Mouse (Mus musculus): ENCODE data around the gene Wfdc8. TPM values are rescaled to one million over a fixed set of nuclear protein-coding genes. Genes with fewer than 3 reads are reported as not detected.
A peak's percentile ranks its signal among the peaks of the same experiment; 100 is the strongest.
"Not testable (repeated sequence)": the region's sequence is repeated elsewhere in the genome, so short reads cannot be mapped to it uniquely, and the experiment has no call there.

The Wfdc8 gene
- not detected in 2 replicates for total RNA-seq (2014; fragmentation: Nextera tagmentation)
- total RNA-seq (2017) = not detected in 2 replicates

DNA sequence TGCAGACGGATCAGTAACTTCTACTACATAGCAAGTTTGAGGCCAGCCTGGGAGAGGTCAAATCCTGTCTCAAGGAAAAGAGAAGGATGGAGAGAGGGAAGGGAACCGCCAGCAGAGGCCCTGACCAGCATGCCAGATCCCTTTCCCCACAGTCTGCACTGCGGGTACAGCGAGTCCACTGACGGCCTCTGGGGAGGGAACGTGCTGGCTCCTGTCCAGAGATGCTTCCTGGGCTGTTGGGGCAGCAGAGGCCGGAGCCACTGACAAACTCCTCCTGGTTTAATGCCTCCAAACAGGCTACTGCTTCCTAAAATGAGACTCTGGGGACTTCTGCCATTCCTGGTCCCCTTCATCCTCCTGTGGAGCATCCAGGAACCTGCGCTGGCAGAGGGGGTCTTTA, at the start of gene Wfdc8, which contains the start of gene Wfdc6b:
Gene Wfdc8 (minus strand): TSS at position 156 of the 400 bp plus-strand sequence.
Gene Wfdc6b (plus strand): TSS at position 52 of the 400 bp plus-strand sequence.
- not testable (repeated sequence) for ATAC-seq (replicated peaks; ENCODE audit: low FRiP score, low TSS enrichment, poor library complexity, severe bottlenecking)

DNA sequence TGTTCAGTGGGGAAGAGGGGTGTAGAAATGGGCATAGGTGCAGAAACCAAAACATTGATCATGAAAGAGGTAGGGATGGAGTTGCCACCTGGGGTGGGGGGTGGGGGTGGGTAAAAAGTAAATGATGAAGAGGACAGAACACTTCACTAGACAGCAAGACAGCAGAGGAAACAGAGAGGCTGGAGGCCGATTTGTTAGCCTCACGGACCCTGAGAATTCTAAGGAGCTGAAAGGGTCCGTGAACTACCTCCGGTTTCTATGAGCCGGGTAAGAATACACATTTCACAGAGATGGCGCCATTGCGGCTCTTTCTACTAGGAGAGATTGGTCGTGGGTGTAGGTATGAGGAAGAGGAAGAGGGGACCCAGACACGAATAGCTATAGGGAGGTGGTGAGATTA, 43.1 kb upstream of the Wfdc8 start, which contains the start of gene Wfdc9:
Gene Wfdc9 (minus strand): TSS at position 101 of the 400 bp plus-strand sequence.
- ATAC-seq (replicated peaks; ENCODE audit: low FRiP score, low TSS enrichment, poor library complexity, severe bottlenecking) = no peak

DNA sequence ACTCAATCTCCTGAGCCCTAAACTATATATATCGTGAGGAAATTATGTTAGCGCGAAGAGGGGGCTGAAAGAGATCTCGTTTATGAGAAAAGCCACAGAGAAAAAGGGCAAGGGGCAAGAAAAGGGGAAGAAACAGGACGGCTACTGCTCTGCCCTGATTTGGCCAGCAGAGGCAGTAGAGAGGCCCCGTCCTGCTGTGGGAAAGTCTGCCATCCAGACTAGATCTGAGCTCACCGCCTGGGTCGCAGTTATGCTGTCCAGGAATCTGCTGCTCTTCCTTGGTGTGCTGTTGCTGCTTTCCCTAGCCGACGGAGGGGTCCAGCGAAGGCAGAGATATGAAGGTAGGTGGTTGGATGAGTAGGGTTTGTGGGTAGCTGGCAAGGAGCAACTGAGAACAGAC, 42.4 kb upstream of the Wfdc8 start, which contains the start of gene Wfdc10:
Gene Wfdc10 (plus strand): TSS at position 189 of the 400 bp plus-strand sequence.
- ATAC-seq (replicated peaks; ENCODE audit: low FRiP score, low TSS enrichment, poor library complexity, severe bottlenecking) = peak; percentile 98

DNA sequence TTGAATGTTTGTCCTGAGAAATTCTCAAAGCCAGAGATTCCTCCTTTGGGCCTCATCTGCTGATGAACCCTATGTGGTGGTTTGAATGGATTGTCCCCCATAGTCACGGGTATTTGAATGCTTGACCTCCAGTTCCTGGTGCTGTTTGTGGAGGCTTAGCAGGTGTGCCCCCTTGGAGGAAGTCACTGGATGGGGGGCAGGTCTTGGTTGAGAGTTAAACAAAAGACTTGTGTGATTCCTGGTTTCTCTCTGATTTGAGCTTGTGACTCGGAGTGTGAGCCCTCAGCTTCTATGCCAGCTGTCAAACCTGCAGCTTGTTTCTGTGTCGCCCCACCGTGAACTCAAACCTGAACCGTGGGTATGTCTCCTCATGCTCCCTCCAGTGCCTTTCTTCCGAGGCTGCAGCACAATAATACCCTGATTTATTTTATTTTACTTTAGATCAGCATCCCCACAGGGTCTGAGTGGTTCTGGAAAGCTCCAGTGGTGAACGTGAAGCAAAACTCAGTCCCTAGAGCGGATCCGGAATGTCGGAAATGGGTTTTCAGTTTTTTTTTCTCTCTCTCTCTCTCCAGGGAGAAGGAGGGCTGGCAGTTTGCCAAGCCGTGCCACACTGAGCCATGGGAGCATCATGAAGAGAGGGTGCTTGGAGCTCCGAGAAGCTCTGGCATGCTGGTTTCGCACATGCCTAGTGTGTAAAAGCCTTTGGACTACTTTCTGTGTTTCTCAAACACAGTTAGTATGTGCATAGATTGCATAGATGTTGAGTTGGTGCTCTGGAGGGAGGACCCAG, 28.7 kb upstream of the Wfdc8 start:
- no peak for ATAC-seq (replicated peaks; ENCODE audit: low FRiP score, low TSS enrichment, poor library complexity, severe bottlenecking)

DNA sequence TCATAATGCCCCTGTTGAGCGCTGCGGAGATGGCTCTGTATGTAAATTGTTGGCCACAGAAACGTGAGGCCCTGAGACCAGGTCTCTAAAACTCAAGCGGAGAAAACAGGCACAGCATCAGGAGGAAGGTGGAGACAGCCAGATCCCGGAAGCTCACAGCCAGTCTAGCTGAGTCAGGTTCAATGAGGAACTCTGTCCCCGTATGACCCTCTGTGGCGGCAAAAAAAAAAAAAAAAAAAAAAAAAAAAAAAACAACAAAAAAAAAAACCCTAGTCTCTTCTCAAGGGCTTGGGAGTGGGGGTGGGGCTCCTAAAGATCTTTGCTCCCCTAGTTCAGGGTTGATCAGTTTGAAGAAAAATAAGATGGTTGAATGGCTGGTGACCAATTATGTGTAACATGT, 27.7 kb upstream of the Wfdc8 start:
- ATAC-seq (replicated peaks; ENCODE audit: low FRiP score, low TSS enrichment, poor library complexity, severe bottlenecking) = 0 out of 2 replicates have a peak, but pooled peaks have one; percentile 44

DNA sequence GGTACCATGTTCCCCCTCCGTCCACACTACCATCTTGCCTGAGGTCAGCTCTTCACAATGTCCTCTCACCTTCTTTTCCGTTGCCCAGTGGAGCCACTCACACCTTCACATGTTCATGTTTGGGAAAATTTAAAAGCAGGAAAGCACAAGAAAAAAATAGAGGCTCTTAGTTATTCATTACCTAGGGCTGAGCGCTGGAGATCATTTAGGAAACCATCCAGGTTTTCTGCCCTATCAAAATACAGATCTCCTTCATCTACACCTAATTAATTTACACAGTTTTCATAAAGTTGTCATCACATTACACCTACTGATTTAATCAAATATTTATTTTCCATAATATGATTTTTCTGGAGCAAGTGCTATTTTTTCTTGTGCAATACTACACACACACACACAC, 25.3 kb upstream of the Wfdc8 start, which contains the start of gene Wfdc16:
Gene Wfdc16 (minus strand): TSS at position 101 of the 400 bp plus-strand sequence.
- ATAC-seq (replicated peaks; ENCODE audit: low FRiP score, low TSS enrichment, poor library complexity, severe bottlenecking) = no peak

DNA sequence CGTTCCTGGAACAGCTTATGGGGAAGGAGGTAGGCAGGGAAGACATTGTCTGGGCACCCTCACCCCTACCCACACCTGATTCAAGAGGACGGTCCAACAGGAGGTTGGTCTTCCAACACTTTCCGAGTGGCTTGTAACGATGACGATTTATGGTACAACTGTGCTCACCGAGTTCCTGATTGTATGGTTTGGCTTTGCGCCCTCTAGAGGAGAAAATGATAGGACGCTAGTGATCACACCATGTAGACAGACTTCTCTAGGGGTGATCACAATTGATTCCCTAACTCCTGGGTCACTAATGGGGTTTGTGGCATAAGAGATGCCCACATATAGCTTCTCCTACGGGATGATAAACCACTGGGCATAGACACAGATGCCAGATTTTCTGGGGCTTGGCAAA, 21.8 kb upstream of the Wfdc8 start:
- 0 out of 2 replicates have a peak, but pooled peaks have one; percentile 50 for ATAC-seq (replicated peaks; ENCODE audit: low FRiP score, low TSS enrichment, poor library complexity, severe bottlenecking)

DNA sequence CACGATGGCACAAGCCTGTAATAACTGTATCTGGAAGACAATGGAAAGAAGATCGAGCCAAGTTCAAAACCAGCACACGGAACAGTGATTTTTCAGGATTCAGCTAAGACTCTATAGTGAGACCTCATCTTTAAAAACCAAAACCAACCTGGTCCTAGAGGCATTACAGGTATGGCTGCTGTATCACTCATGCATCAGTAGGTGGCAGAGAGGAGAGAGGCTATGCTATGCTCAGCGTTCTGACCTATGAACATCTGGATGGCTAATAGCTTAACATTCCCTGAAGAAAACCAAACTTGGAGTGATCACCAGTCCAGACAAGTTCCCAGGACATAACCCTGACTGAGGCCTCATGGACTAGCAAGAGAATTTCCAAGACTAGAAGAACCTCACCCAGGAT, 8.3 kb upstream of the Wfdc8 start:
- ATAC-seq (replicated peaks; ENCODE audit: low FRiP score, low TSS enrichment, poor library complexity, severe bottlenecking) = no peak

DNA sequence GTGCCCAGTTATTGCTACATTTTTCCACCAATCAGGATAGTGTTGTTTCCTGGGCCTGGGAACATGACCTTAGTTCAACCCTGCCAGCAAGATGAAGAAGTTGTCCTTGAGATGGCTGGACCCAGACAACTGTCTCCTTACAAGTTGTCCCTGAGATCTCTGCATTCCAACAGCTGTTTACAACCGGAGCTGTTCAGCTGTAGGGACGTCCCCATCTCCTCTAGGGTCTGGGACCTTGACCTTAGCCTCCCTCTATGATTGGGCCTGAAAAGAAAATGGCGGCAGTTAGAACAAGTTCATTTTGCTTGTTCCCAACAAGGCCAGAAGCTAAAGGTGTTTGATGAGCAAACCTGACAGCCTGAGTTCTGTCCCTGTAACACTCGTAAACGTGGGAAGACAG, 5.6 kb upstream of the Wfdc8 start:
- ATAC-seq (replicated peaks; ENCODE audit: low FRiP score, low TSS enrichment, poor library complexity, severe bottlenecking) = no peak

DNA sequence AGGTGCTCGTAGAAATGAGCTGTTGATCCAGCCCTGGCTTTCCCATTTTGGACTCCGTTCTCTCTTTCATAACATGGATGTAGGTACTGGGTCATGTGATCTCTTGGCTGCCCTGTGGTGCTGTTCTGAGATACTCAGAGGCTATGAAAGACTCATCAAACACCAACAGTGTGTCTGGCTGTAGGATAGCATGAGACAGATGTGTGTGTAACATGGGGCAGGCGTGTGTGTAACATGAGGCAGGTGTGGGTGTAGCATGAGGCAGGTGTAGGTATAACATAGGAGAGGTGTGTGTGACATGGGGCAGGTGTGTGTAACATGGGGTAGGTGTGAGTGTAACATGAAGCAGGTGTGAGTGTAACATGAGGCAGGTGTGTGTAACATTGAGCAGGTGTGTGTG, 2.0 kb upstream of the Wfdc8 start:
- ATAC-seq (replicated peaks; ENCODE audit: low FRiP score, low TSS enrichment, poor library complexity, severe bottlenecking) = no peak

DNA sequence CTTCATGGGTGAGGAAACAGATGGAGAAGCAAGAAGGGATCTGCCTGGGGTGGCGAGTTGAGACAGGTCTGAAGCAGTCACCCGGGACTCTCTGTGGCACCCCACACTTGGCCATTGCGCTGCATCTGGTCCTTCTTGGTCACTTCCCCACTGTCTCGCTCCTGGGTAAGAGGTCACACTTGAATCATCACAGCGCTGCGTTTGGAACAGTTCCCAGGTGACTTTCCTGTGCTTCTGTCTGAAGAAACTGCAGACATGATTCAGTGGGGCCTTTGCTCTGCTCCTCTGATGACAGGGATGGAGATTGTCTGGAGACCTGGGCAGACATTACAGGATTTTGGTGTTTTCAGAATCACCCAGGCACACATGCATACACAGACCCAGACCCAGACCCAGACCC, 4.6 kb downstream of the Wfdc8 start:
- no peak for ATAC-seq (replicated peaks; ENCODE audit: low FRiP score, low TSS enrichment, poor library complexity, severe bottlenecking)

DNA sequence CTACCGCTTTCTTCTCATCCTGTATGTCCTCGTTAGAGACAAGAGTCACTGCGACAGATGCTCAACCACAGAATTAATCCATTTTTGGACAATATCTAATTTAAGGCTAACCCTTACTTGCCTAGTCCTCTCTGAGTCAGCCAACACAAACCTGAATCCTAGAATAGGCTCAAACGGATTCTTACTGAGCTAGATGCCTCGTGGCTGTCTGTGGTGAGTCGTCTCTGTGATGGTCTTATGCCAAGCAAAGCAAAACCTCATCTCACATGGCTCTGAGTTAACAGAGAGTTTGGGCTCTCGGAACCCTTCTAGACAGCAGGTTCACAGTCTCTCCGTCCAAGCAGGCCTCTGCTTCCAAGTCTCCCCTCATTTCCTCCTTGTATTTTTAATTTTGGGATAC, 9.0 kb downstream of the Wfdc8 start:
- ATAC-seq (replicated peaks; ENCODE audit: low FRiP score, low TSS enrichment, poor library complexity, severe bottlenecking) = no peak

DNA sequence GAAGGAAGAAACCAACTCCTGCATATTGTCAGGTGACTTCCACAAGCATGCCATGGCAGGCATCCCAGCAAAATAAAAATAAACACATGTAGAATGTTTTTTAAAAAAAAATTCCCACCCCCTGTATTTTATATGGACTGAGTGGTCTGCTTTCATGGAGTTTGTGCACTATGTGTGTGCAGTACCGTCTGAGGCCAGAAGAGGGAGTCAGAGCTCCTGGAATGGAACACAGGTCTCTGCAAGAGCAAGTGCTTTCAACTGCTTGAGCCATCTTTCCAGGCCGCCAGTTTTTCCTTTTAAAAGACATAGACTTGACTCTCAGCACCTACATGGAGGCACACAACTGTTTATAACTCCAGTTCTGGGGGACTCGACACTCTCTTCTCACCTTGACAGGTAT, 9.9 kb downstream of the Wfdc8 start:
- ATAC-seq (replicated peaks; ENCODE audit: low FRiP score, low TSS enrichment, poor library complexity, severe bottlenecking) = no peak

DNA sequence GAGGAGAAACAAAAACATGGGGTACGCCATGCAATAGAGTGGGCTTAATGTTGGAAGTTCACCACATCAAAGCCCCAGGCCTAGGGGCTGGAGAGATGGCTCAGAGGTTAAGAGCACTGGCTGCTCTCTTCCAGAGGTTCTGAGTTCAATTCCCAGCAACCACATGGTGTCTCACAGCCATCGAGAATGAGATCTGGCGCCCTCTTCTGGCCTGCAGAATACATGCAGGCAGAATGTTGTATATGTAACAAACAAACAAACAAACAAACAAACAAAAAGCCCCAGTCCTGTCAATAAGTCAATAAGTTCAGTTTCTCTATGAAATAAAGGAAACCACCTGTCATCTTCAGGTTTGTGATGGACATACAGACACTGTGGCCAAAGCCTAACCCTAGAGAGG, 13.2 kb downstream of the Wfdc8 start:
- ATAC-seq (replicated peaks; ENCODE audit: low FRiP score, low TSS enrichment, poor library complexity, severe bottlenecking) = no peak

DNA sequence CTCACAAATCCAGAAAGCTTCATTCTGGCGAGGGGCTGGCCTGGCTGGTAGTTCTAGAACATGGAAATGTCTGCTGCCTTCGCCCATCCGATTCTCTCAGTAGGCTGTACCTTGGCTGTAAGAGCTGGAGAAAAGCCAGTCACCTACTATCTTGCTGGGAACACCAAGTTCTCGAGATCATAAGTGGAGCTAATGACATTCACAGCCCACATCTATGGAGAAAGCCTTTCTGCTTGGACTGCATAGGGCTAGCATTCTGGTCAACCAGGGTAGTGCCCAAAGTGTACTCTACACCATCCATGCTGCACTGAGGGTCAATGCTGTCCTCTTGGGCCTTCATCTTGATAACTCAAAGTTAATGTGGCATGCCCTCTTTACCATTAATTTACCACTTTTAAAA, 19.9 kb downstream of the Wfdc8 start, which contains the start of gene Eppin:
Gene Eppin (minus strand): TSS at position 101 of the 400 bp plus-strand sequence.
- no peak for ATAC-seq (replicated peaks; ENCODE audit: low FRiP score, low TSS enrichment, poor library complexity, severe bottlenecking)

DNA sequence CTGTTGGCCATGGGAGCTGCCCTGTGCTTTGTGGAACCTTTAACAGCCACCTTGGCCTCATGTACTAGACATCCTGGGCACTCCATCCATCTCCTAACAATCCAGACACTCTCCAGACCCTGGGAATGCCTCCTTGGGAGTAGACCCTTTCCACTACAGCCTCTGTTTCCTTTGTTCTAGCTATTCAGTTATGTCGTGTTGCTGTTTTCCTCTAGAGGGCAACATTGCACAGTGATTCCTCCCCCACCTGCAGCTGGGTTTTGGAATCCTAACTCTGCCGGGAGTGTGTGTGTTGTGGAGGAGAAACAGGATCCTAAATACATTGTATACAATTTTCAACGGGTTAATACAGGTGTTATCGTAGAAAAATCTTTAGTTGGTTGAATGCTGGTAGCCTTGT, 21.4 kb downstream of the Wfdc8 start:
- 0 out of 2 replicates have a peak, but pooled peaks have one; percentile 44 for ATAC-seq (replicated peaks; ENCODE audit: low FRiP score, low TSS enrichment, poor library complexity, severe bottlenecking)

DNA sequence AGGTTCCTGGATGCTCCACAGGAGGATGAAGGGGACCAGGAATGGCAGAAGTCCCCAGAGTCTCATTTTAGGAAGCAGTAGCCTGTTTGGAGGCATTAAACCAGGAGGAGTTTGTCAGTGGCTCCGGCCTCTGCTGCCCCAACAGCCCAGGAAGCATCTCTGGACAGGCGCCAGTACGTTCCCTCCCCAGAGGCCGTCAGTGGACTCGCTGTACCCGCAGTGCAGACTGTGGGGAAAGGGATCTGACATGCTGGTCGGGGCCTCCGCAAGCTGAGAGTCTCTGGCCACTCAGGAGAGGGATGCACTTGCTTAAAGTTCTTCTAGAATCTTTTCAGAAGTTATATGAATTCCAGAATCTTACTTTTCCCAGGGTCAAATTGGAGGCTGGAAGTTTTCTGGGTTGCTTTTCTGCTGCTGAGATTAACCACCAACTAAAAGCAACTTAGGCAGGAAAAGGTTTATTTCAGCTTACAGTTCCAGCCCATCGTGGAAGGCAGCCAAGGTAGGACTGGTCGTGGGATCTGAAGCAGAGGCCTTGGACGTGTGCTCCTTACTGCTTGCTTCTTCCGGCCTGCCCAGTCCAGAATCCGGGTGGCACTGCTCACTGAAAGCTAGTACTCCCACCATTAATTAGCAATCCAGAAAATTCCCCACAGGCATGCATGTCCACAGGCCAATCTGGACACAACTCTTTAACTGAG, 28.3 kb downstream of the Wfdc8 start, which contains the start of gene Wfdc6a:
Gene Wfdc6a (minus strand): TSS at position 423 of the 701 bp plus-strand sequence.
- ATAC-seq (replicated peaks; ENCODE audit: low FRiP score, low TSS enrichment, poor library complexity, severe bottlenecking) = not testable (repeated sequence)

DNA sequence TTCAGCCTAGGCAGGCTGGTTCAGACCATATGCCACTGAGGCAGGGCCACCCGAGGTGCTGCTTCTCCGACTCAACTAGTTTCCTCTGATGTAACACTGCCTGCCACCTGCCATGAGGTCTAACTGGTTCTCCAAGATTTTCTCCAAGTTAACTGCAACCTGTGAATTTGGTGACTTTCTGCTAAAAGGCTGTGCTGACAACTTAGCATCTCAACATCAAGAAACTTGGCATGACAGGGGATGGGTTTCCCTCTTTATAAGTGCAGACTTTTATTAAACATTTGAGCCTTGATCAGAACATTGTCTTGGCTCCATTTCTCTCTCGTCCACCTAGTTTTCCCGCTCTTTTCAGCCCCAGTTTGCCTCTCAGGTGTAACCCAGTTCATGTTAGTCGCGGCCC, 40.1 kb downstream of the Wfdc8 start, which contains the start of gene Spint3:
Gene Spint3 (minus strand): TSS at position 101 of the 400 bp plus-strand sequence.
- not testable (repeated sequence) for ATAC-seq (replicated peaks; ENCODE audit: low FRiP score, low TSS enrichment, poor library complexity, severe bottlenecking)

DNA sequence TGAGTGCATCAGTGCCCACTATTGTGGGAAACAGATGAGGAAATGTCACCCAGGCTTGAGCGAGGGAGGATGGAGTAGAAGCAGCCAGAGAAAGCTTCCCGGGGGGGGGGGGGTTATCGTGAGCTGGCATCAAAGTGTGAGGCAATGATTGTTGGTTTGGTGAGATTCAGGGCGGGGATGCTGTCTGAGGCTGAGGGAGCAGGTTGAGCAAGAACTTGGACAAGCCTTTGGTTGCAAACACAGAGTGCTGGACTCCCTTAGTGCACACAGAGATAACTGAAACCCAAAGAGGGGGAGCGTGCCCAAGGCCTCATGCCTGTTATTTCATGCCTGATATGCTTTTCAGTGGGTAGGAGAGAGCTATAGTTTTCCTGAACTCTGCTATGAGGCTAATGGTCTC, 46.0 kb downstream of the Wfdc8 start:
- no peak for ATAC-seq (replicated peaks; ENCODE audit: low FRiP score, low TSS enrichment, poor library complexity, severe bottlenecking)

DNA sequence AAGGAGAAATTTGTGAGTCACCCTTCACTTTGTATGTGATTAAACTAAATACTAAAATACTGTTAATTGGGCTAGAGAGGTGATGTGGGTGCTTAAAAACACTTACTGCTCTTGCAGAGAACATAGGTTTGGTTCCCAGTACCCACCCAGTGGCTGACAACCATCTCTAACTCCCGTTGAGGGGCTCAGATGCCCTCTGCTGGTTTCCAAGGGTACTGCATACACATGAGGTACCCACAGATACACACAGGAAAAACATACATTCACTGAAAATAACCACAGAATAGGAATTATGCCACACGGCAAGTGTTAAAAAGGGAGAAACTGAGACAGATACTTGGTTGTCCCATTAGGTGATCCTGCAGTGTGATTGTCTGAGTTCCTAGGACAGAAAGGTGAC, 46.4 kb downstream of the Wfdc8 start:
- ATAC-seq (replicated peaks; ENCODE audit: low FRiP score, low TSS enrichment, poor library complexity, severe bottlenecking) = no peak

Measured in megakaryocyte-erythroid progenitor cell, adult 5-6 weeks (primary cell).